ENCODE assay signal across 8 mouse cellular contexts in the genomic region with DNA sequence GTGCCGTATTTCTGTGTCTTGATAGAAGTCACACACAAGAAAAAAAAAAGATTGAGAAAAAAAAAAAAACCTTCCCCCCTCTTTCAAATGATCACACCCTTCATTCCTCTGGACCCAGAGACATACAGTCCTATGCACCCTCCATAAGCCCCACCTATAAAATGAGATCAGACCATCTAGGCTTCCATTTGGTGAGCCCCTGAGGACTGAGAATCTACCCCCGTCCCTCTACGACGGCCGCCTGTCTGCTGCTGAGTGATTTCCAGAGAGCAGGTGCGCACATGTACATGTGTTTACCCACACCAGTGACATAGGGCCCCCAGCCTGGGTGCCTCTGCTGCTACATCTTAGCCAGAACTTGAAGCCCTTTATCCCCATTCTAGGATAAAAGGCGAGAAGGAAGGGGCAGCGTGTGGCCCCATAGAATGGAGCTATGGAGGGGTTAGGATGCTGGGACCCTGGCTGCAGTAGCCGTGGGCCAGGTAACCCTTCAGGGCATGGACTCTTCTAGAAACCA. TPM values are rescaled to one million over a fixed set of nuclear protein-coding genes. Genes with fewer than 3 reads are reported as not detected.
DNase-seq lines count a peak whose midpoint lies in the region; ATAC-seq and TF ChIP-seq lines count a peak whose summit lies in the region.

No protein-coding gene starts in this region.

- H3K9ac ChIP-seq in forebrain, embryonic 11.5 days (ENCODE audit: low read length): no peak overlapping the region
- H3K9ac ChIP-seq in kidney, postnatal 0 days (ENCODE audit: low read depth, low read length): no peak overlapping the region

- peak; percentile 8; the same call in 1 of the 2 replicates for ATAC-seq in frontal cortex, adult (ENCODE audit: low TSS enrichment)
- peak; percentile 55 for ATAC-seq in CD4-positive, CD25-positive, alpha-beta regulatory T cell, adult 4 months
- no peak for ATAC-seq in forebrain, embryonic 11.5 days (replicated peaks; ENCODE audit: low FRiP score)
- no peak for ATAC-seq in kidney, postnatal 0 days (replicated peaks; ENCODE audit: low FRiP score, low read depth)

- peaks cover 4% of the 10 kb centered on the region; the same call in 1 of the 2 replicates for H3K36me3 ChIP-seq in forebrain, embryonic 11.5 days (ENCODE audit: control insufficient read depth, insufficient read depth, low read length)
- H3K36me3 ChIP-seq in kidney, postnatal 0 days (ENCODE audit: insufficient read depth, low read length): peaks cover 33% of the 10 kb centered on the region

- H3K9me3 ChIP-seq in forebrain, embryonic 11.5 days (ENCODE audit: control insufficient read depth, low read length): no peaks in the 10 kb centered on the region
- no peaks in the 10 kb centered on the region for H3K9me3 ChIP-seq in kidney, postnatal 0 days (replicated peaks; ENCODE audit: low read length)

- H3K27me3 ChIP-seq in forebrain, embryonic 11.5 days (ENCODE audit: control insufficient read depth, insufficient read depth, low read length): no peaks in the 10 kb centered on the region
- H3K27me3 ChIP-seq in kidney, postnatal 0 days (ENCODE audit: insufficient read depth, low read length): no peaks in the 10 kb centered on the region

- TF ChIP-seq CTCF in kidney, postnatal 0 days (IDR thresholded peaks at IDR 0.05; ENCODE audit: low read depth): no peak

- H3K4me3 ChIP-seq in forebrain, embryonic 11.5 days (ENCODE audit: low read depth, low read length): no peak overlapping the region
- H3K4me3 ChIP-seq in kidney, postnatal 0 days (replicated peaks; ENCODE audit: low read depth, low read length): no peak overlapping the region

- WGBS in forebrain, embryonic 11.5 days: 31% methylated on average over 9 of the region's 9 CpGs
- WGBS in kidney, postnatal 0 days: 41% methylated on average over 9 of the region's 9 CpGs

- peaks cover 15% of the 10 kb centered on the region; the same call in 1 of the 2 replicates for H3K4me1 ChIP-seq in forebrain, embryonic 11.5 days (replicated peaks; ENCODE audit: control insufficient read depth, insufficient read depth, low read length)
- peaks cover 10% of the 10 kb centered on the region; the same call in 1 of the 2 replicates for H3K4me1 ChIP-seq in kidney, postnatal 0 days (replicated peaks; ENCODE audit: insufficient read depth, low read length)

- no peak overlapping the region for H3K27ac ChIP-seq in forebrain, embryonic 11.5 days (ENCODE audit: low read depth, low read length)
- peak overlapping the region; percentile 0; the same call in 1 of the 2 replicates for H3K27ac ChIP-seq in kidney, postnatal 0 days

- DNase-seq in frontal cortex, adult 2 months (ENCODE audit: extremely low spot score in 1 of 2, low spot score in 1 of 2): no peak
- no peak for DNase-seq in forebrain, embryonic 11.5 days (ENCODE audit: low spot score)
- no peak for DNase-seq in kidney, postnatal 0 days (ENCODE audit: low spot score)
- DNase-seq in naive thymus-derived CD4-positive, alpha-beta T cell, adult 2 months (ENCODE audit: low read depth): peak; percentile 76
- no peak for DNase-seq in ovary, postnatal 36 days (ENCODE audit: low spot score)
- DNase-seq in frontal cortex, postnatal 25 days (ENCODE audit: low spot score in 2 of 2): no peak

- H3K4me2 ChIP-seq in forebrain, embryonic 11.5 days (ENCODE audit: low read depth, low read length, severe bottlenecking): peak overlapping the region; percentile 44
- H3K4me2 ChIP-seq in kidney, postnatal 0 days (ENCODE audit: low read length): peak overlapping the region; percentile 50

RNA-seq across cellular contexts. Expression of a gene that starts 27.8 kb away (rescaled TPM):
- 20.1 and 21.7 TPM in 2 replicates for polyA plus RNA-seq in frontal cortex, adult 2 months (2012; rRNA removed)
- polyA plus RNA-seq in CD4-positive, CD25-positive, alpha-beta regulatory T cell, adult 4 months (2017; shearing (Covaris generic)): 10 to 100 TPM; 13.3 to 17.6 TPM
- 8.7 and 10.6 TPM in 2 replicates for polyA plus RNA-seq in forebrain, embryonic 11.5 days (2014; fragmentation: Nextera tagmentation; extraction: Ambion mirVana)
- polyA plus RNA-seq in kidney, postnatal 0 days (2015; fragmentation: Nextera tagmentation; extraction: Ambion mirVana): 8.7 and 9.1 TPM in 2 replicates

RNA-seq across cellular contexts. Expression of a gene that starts 51.3 kb away (rescaled TPM):
- polyA plus RNA-seq in frontal cortex, adult 2 months (2012; rRNA removed): 0.04 TPM in 1 of 2 replicates, not detected in the other
- 100 to 1,000 TPM in 1 of 2 experiments, 10 to 100 TPM in 1; 93.9 to 121 TPM for polyA plus RNA-seq in CD4-positive, CD25-positive, alpha-beta regulatory T cell, adult 4 months (2017; shearing (Covaris generic))
- 0.09 TPM in 1 of 2 replicates, not detected in the other for polyA plus RNA-seq in forebrain, embryonic 11.5 days (2014; fragmentation: Nextera tagmentation; extraction: Ambion mirVana)
- 0.05 TPM in 1 of 2 replicates, not detected in the other for polyA plus RNA-seq in kidney, postnatal 0 days (2015; fragmentation: Nextera tagmentation; extraction: Ambion mirVana)

RNA-seq across cellular contexts. Expression of a gene that starts 55.6 kb away (rescaled TPM):
- 0.19 TPM in 1 of 2 replicates, not detected in the other for polyA plus RNA-seq in frontal cortex, adult 2 months (2012; rRNA removed)
- not detected for polyA plus RNA-seq in CD4-positive, CD25-positive, alpha-beta regulatory T cell, adult 4 months (2017; shearing (Covaris generic))
- polyA plus RNA-seq in forebrain, embryonic 11.5 days (2014; fragmentation: Nextera tagmentation; extraction: Ambion mirVana): not detected in 2 replicates
- 19.9 and 27.8 TPM in 2 replicates for polyA plus RNA-seq in kidney, postnatal 0 days (2015; fragmentation: Nextera tagmentation; extraction: Ambion mirVana)

Comparison
In these comparisons a context has a peak if more than half of its experiments do, and no peak if none do; other contexts are left out.
1. ATAC-seq: peak in frontal cortex, adult (single experiment) and CD4-positive, CD25-positive, alpha-beta regulatory T cell, adult 4 months (single experiment); none in forebrain, embryonic 11.5 days (single experiment) and kidney, postnatal 0 days (single experiment).
2. RNA of a gene that starts 51.3 kb away (polyA plus RNA-seq): 93.9 to 121 TPM in CD4-positive, CD25-positive, alpha-beta regulatory T cell, adult 4 months; 0.09 TPM in forebrain, embryonic 11.5 days, 0.04 TPM in frontal cortex, adult 2 months and 0.05 TPM in kidney, postnatal 0 days; every median in the first group is over 10 times any median in the second.
3. RNA of a gene that starts 55.6 kb away (polyA plus RNA-seq): 19.9 to 27.8 TPM in kidney, postnatal 0 days; 0.19 TPM in frontal cortex, adult 2 months, not detected in CD4-positive, CD25-positive, alpha-beta regulatory T cell, adult 4 months and not detected in forebrain, embryonic 11.5 days; every median in the first group is over 10 times any median in the second.